Mouse (Mus musculus) MEL-GATA-1-ER (cell line): Measurements from ENCODE around the gene Kcnj9.
A peak's percentile ranks its signal among the peaks of the same experiment; 100 is the strongest.

ENCODE experiments used
- DNase-seq: peaks from one replicate; pipeline ENCODE4 v3.0.0-alpha.2; 2012; ENCODE audit warnings: low read depth; ENCODE audit errors: extremely low read depth

Gene Kcnj9

GRCm38 (mm10) chr1:172333512-172333911 is 4.4 kb upstream of the Kcnj9 start:
- DNase-seq = no peak

DNA sequence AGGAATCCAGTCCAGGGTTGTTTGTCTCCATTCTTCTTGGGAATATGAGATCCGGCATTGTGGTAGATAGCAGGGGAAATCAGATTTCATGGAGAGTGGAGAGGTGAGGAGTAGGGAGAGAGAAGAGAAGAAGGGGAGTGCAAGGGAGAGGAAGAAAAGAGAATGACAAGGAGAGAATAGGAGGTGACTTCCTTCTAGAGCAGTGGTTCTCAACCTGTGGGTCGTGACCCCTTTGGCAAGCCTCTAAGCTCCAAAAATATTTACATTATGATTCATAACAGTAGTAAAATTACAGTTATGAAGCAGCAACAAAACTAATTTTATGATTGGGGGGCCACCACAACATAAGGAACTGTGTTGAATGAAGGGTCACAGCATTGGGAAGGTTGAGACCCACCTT is 3.8 kb upstream of the Kcnj9 start:
- no peak for DNase-seq

DNA sequence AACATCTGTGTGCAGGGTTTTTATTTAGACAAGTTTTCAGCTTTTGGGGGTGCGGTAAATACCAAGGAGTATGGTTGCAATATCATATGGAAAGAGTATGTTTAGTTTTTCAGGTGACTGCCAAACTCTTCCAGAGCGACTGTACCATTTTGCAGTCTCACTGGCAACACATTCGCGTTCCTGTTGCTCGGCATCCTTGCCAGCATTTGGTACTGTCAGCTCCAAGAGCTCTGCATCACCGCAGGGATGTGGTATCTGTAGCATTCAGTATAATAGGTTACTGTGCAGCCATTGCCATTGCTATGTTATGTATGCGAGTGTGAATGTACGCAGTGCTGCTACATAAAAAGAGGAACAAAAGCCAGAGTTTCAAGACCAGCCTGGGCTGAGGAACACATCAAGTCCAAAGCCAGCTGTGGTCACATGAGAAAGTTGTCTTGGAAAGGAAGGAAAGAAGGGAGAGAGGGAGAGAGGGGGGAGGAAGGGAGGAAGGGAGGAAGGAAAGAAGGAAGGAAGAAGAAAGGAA is 2.4 kb upstream of the Kcnj9 start:
- peak; percentile 17 for DNase-seq

DNA sequence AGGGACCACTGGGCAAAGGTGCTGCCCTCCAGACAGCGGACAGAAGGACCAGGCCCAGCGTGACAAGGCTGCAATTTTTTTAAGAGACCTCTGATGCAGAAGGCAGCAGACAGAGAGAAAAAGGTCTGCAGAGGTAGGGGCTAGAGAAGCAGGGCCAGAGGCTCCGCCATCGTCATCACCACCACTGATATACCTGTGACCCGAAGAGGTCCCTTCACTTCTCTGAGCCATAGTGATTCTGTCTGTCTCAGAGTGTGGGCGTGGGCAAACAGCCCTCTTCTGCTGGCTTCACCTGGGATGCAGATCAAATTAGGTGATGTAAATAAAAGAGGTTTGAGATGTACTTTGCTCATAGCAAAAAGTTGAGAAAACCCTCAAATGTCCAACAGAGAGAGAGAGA is 498 bp upstream of the Kcnj9 start:
- no peak for DNase-seq

DNA sequence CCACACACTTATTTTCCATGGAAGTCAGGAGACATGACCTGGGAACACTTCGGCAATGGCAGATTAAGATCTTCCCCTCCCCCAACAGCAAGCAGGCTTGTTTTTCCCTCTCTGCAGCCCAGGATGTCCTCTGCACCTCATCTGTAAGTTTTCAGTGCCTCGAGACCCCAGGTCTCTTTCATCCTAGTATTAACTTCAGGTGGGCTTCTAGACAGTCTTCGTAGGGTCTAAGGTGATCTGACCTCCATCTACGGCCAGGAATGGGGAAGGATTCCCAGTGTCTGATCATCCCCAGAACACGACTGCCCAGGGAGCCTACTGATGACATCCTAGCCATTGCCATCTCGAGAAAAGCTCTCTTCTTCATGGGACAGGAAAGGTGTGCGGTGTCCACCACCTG is 657 bp downstream of the Kcnj9 start:
- no peak for DNase-seq

GRCm38 (mm10) chr1:172328041-172328440 is 1.1 kb downstream of the Kcnj9 start:
- no peak for DNase-seq

GRCm38 (mm10) chr1:172327206-172328001 is 1.7 kb downstream of the Kcnj9 start:
- DNase-seq = no peak

GRCm38 (mm10) chr1:172326684-172327083 is 2.4 kb downstream of the Kcnj9 start:
- DNase-seq = no peak

GRCm38 (mm10) chr1:172325680-172326535 is 3.2 kb downstream of the Kcnj9 start:
- no peak for DNase-seq

- peak; percentile 47 for DNase-seq
These were observed 4.4 kb downstream of the Kcnj9 start for GRCm38 (mm10) chr1:172324725-172325124.

- DNase-seq = no peak
These were observed 5.2 kb downstream of the Kcnj9 start for GRCm38 (mm10) chr1:172323801-172324359.

- DNase-seq = no peak
These were observed 5.8 kb downstream of the Kcnj9 start for GRCm38 (mm10) chr1:172323298-172323697.

GRCm38 (mm10) chr1:172322725-172323124 is 6.4 kb downstream of the Kcnj9 start:
- DNase-seq = no peak

DNA sequence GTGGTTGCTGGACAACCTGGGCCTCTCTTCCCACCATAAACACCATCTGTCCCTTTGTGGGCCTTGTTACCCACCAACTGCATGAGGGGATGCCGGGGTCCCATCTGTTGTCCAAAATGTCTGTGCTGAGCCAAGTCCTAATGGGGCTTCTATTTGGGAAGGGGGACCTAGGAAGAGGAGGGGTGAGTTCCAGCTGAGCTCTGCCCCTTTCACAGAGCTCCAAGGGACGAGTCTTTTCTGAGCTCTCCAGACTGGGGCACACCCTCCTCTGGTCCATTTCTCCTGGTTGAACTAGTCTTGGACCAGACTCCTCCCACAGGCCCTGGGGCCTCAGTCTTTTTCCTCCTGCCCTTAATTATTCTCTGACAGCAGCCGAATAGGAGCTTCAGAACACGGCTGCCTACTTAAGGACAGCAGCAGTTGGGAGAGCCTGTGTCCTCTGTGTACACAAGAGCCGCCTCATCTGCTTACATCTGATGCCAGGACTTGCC is 9.2 kb downstream of the Kcnj9 start:
- no peak for DNase-seq

DNA sequence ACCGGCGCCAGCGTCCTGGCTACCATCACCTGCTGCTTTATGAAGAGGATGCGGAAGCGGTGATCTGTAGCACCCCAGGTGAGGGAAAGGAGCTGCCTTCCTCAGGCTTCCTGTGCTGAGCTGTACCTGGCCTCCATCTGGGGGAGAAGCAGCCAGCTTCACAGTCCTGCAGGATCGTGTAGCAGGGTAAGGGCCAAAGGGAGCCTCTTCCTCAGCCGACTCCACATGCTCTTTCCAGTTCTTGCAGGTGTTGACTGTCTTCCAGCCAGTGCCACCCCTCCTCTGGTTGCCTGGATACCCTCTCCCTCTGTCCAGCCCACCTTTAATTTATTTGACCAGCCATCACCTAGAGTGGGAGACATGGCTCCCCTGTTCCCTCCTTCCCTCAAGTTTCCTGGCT is 9.8 kb downstream of the Kcnj9 start:
- DNase-seq = no peak

GRCm38 (mm10) chr1:172318424-172319035 is 10.6 kb downstream of the Kcnj9 start:
- DNase-seq = no peak

DNA sequence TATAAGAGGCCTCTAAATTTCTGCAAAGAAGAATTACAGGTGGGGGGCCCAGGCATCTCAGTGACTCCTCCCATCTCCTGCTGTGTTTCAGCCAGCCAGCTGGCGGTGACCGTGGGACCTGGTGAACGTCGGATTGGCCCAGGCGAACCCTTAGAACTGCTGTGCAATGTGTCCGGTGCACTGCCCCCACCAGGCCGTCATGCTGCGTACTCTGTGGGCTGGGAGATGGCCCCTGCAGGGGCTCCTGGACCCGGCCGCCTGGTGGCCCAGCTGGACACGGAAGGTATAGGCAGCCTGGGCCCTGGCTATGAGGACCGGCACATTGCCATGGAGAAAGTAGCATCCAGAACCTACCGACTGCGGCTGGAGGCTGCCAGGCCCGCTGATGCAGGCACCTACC is 11.2 kb downstream of the Kcnj9 start:
- no peak for DNase-seq

DNA sequence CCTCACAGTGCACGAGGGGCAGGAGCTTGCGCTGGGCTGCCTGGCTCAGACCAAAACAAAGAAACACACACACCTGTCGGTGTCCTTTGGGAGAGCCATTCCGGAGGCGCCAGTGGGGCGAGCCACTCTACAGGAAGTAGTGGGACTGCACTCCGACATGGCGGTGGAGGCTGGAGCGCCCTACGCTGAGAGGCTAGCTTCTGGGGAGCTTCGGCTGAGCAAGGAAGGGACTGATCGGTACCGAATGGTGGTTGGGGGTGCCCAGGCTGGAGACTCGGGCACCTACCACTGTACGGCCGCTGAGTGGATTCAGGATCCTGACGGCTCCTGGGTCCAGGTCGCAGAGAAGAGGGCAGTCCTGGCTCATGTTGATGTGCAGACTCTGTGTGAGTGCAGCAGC is 11.7 kb downstream of the Kcnj9 start:
- no peak for DNase-seq

- DNase-seq = no peak
These were observed 14.2 kb downstream of the Kcnj9 start for GRCm38 (mm10) chr1:172314911-172315310.

DNA sequence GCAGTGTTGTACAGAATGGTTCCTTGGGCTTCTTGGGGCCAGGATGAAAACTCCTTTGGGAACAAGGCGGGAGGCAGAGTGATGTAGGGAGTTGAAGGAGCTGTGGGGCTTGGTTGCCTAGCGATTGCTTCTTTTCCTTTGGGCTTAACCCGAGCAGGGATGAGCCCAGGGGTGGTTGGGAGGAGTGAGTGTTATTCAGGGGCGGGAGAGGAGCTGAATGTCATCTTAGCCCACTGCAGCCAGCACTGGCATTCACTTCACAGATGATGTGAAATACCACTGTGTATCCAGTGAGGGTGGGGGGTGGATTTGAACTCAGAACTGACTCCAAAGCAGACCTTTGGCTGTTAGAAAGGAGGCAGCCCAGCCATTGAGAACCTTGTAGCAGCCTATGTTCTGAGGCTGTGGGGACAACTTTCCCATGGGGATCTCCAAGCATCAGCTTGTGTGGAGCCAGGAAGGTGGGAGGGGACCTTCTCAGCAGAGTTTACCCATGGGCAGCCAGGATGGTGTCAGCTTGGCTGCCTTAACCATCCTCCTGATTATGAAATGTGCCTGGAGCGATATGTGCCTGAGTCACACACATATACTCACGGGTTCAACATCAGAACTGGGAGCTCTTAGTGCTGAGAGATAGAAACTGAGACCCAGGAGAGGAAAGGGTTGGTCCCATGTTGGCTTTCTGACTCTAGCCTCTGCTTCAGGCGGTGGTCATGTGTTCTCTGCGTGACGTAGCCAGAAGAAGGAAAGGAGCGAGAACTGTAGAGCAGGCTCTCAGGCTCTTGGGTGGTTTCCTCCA is 15.3 kb downstream of the Kcnj9 start:
- DNase-seq = no peak
